Mouse (Mus musculus): Measurements from ENCODE around the gene Gm4778. TPM values are rescaled to one million over a fixed set of nuclear protein-coding genes. Genes with fewer than 3 reads are reported as not detected.
"Not testable (repeated sequence)": the region's sequence is repeated elsewhere in the genome, so short reads cannot be mapped to it uniquely, and the experiment has no call there.

Gm4778 gene
- total RNA-seq (2017): not detected in 2 replicates

DNA sequence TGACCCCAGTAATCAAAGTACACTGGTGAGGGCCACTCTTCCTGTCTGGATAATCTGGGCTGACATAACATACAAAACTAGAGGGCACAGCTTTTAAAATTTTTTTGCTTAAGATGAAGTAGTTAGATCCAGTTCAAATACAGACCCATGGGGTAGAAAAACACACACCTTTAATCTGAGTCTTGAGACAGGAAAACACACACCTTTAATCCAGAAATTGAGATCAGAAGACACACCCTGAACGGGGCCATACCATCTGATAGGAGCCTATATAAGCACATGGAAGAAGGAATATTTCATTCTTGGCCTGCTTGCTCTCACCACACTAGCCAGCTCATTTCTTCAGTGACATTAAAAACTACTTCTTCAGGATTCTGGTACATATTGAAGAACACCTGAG lies at the start of gene Gm4778:
Gm4778 (plus strand) TSS at position 301 of the 400 bp plus-strand sequence.
- not testable (repeated sequence) for ATAC-seq (replicated peaks; ENCODE audit: low read depth, poor library complexity, severe bottlenecking)

DNA sequence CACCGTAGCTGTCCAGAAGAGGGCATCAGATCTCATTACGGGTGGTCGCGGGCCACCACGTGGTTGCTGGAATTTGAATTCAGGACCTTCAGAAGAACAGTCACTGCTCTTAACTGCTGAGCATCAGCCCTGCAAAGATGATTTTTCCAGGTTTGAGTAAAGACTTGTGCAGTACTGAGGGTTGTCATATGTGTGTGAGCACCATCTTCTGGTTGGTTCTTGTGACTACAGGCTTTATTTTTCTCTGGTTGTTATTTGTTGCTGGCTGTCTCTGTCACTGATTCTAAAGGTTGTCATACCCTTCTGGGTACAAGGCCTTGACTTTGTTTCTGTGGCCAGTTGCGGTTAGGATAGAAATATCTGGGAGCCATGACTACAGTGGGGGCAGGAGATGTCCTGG lies 3.2 kb upstream of the Gm4778 start:
- ATAC-seq (replicated peaks; ENCODE audit: low read depth, poor library complexity, severe bottlenecking): peak; percentile 69; the same call in 1 of the 2 replicates

DNA sequence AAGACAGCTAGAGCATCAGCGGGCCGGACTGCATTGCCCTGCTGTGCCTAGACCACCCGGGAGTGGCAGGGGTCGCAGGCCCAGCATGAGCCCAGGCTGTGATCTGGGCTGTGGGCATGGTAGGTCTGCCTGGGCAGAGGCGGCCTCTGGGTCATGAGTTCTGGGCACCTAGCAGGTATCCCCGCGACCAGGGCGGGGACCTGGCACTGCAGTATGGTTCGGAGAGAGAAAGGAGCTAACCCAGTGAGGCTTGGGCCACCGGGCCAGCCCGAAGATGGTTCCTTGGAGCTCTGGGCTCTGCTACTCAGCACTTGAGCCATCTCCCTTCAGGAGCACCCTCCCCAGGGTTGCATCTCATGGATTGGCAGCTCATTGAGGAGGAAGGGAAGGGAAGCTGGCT lies 12.2 kb downstream of the Gm4778 start:
- no peak for ATAC-seq (replicated peaks; ENCODE audit: low read depth, poor library complexity, severe bottlenecking)

DNA sequence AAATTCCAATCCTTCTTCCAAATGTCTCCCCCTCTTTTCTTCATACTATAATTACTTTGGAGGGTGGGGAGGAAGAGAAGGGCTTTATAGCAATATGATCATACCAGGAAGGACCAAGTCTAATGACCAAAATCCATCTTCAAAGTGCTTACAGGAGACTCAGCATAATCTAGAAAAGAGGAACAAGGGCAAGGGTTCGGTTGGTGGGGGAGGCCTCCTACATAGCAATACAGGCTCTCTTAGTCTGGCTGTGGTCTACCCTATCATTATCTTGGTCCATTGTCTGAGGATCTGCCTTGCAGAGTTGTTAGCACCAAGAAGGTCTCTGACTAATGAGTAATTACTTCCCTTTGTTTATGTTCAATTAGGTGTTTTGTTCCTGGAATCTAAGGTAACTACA lies 41.6 kb downstream of the Gm4778 start:
- no peak for ATAC-seq (replicated peaks; ENCODE audit: low read depth, poor library complexity, severe bottlenecking)

DNA sequence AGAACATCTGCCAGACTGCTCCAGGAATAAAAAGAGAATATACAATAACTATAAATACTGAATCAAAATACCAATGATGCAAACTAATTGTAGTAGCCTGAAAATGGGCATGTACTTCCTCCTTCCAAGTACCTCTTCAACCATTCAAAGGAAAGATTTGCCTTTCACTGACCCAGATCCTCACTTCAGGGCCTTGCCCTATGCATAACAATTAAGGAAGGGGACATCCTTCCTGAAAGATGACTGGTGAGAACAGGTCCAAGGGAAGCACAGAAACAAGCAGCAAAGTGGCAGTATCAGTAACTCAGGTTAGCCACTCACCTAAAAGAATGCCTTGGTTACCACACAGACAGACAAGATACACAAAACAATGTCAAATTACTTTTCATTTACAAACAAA lies 43.1 kb downstream of the Gm4778 start:
- ATAC-seq (replicated peaks; ENCODE audit: low read depth, poor library complexity, severe bottlenecking): no peak

DNA sequence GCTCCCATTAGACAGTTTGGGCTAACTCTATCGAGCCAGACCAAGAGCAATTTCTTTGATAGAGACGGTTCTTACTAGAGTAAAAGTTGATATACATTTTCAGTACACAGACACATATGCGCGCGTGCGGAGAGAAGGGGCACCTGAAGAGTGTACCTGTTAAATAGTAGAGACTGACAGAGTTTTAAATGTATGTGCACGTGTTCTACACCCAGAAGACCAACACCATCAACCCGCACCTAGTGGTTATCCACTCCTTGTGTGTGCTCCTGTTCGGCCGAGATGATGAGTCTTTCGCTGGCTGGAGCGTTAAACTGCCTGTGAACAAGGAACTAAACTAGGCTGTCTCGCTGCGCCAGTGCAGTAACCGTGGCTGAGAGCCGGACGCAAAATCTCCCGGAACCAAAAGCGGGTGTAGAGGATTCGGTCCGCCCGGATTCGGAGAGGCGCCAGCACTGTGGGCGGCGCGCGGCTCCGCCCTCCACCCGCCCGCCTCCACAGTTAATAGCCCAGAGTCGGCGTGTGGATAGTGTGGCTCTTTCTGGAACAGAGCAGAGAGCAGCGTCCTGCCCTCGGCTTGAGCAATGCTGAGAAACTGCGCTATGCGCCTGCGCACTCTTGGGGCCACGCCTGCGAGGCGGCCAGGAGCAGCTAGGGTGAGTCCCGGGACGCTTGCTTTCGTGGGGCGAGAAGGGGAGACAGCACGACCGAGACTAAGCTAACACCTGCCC lies 46.0 kb downstream of the Gm4778 start, which contains the start of gene Them4:
Them4 (plus strand) TSS at position 457 of the 731 bp plus-strand sequence.
- ATAC-seq (replicated peaks; ENCODE audit: low read depth, poor library complexity, severe bottlenecking): peak; percentile 97

DNA sequence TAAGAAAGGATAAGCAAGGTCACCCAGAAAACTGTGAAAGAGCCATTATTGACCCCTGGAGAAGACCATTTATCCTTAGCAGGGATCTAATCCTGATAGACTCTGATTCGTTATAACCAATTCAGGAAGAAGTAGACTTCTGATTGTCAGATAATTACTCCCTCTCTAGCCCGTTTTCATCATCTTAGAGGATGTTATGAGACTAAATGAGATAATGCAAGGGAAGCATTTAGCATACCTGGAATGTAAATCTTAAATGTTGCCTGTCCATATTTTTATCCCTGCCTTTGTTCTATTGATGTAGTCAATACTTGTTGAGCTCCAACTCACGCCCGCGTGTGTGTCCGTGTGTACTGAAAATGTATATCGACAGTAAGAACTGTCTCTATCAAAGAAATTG lies 46.7 kb downstream of the Gm4778 start:
- no peak for ATAC-seq (replicated peaks; ENCODE audit: low read depth, poor library complexity, severe bottlenecking)

DNA sequence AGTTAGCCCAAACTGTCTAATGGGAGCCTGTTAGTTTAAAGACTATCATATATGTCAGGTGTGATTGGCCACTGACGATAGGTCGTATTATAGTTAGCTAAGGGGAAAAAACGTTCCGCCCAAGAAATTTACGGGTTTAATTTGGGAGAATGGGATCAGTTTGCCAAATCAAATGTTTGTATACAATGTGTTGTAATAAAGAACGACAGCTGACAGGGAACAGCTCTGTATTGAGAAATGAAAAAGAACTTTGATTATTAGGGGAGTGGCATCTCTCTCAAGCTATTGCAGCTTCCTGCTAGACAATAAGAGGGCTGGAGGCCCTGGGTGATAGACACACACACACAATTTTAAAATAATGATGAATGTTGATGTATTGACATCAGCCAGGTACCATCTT lies 47.1 kb downstream of the Gm4778 start:
- no peak for ATAC-seq (replicated peaks; ENCODE audit: low read depth, poor library complexity, severe bottlenecking)

DNA sequence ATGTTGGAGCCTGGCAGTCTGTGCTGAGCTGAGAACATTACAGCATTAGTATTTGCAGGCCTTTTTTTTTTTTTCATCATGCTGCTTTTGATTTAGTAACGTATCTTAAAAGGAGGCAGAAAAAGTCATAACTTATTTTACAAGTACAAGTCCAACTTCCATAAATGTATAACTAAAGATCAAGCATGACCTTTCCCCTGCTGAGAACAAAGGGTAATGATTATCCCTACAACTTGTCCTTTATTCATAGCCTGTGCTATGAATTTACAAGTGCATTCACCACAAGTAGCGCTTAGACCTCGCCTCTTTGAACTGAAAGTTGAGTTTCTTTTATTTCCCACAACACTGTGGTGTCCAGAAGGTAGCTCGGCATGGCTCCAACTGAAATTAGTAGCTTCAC lies 47.5 kb downstream of the Gm4778 start:
- no peak for ATAC-seq (replicated peaks; ENCODE audit: low read depth, poor library complexity, severe bottlenecking)

Other genes with a start within 250 kb of the Gm4778 start
- gene Gm9125, start 209.2 kb upstream of the Gm4778 start, total RNA-seq (2017): not detected in 2 replicates
- not detected in 2 replicates for gene Gm10697, start 191.4 kb upstream of the Gm4778 start, total RNA-seq (2017)
- gene Gm10696, start 85.8 kb upstream of the Gm4778 start, total RNA-seq (2017): not detected in 2 replicates
- gene Gm5286, start 67.3 kb upstream of the Gm4778 start, total RNA-seq (2017): not detected in 2 replicates
- gene Them4, start 46.1 kb downstream of the Gm4778 start, total RNA-seq (2017): 4.3 and 4.5 TPM in 2 replicates
- gene Them5, start 78.1 kb downstream of the Gm4778 start, total RNA-seq (2017): not detected in 2 replicates
- gene C2cd4d, start 98.4 kb downstream of the Gm4778 start, total RNA-seq (2017): not detected in 2 replicates
- gene Rorc, start 108.8 kb downstream of the Gm4778 start, total RNA-seq (2017): not detected in 2 replicates
- gene Lingo4, start 134.5 kb downstream of the Gm4778 start, total RNA-seq (2017): not detected in 2 replicates
- gene Tdrkh, start 149.2 kb downstream of the Gm4778 start, total RNA-seq (2017): 10.8 and 14.7 TPM in 2 replicates
- 65.6 and 77.6 TPM in 2 replicates for gene Mrpl9, start 179.3 kb downstream of the Gm4778 start, total RNA-seq (2017)
- gene Oaz3, start 179.9 kb downstream of the Gm4778 start, total RNA-seq (2017): not detected in 2 replicates
- gene Celf3, start 214.3 kb downstream of the Gm4778 start, total RNA-seq (2017): not detected in 2 replicates
- gene Riiad1, start 216.3 kb downstream of the Gm4778 start, total RNA-seq (2017): not detected in 2 replicates